Mouse (Mus musculus) intestine, postnatal 0 days (tissue): ENCODE data around the gene Dpy30. TPM values are rescaled to one million over a fixed set of nuclear protein-coding genes. Genes with fewer than 3 reads are reported as not detected.

Experiments used
- ATAC-seq: fragments of 200-750 bp; cut with Nextera tagmentation; 2 replicates; pipeline ENCODE4 v1.8.0; 2017; ENCODE audit warnings: mild to moderate bottlenecking, moderate TSS enrichment, moderate library complexity
- H3K27ac ChIP-seq: fragments of 300-500 bp; sonication (generic); 2 replicates; pipeline ENCODE4 v1.5.1; 2014; ENCODE audit warnings: mild to moderate bottlenecking, low read depth, low read length, moderate library complexity
- H3K27me3 ChIP-seq: fragments of 300-500 bp; sonication (generic); replicated peaks from 2 replicates; pipeline ENCODE4 v1.6.1; 2014; ENCODE audit warnings: low read length, mixed read lengths; ENCODE audit not compliant: control insufficient read depth, insufficient read depth
- H3K36me3 ChIP-seq: fragments of 300-500 bp; sonication (generic); 2 replicates; pipeline ENCODE4 v1.6.1; 2014; ENCODE audit warnings: mild to moderate bottlenecking, moderate library complexity; ENCODE audit not compliant: control insufficient read depth, insufficient read depth
- H3K4me1 ChIP-seq: fragments of 300-500 bp; sonication (generic); replicated peaks from 2 replicates; pipeline ENCODE4 v1.6.1; 2014; ENCODE audit warnings: antibody characterized with exemption, low read length, mixed read lengths; ENCODE audit not compliant: control insufficient read depth, insufficient read depth
- H3K4me2 ChIP-seq: fragments of 300-500 bp; sonication (generic); replicated peaks from 2 replicates; pipeline ENCODE4 v1.6.1; 2014; ENCODE audit warnings: low read depth, mild to moderate bottlenecking, moderate library complexity
- H3K4me3 ChIP-seq: fragments of 300-500 bp; sonication (generic); 2 replicates; pipeline ENCODE4 v1.5.1; 2014; ENCODE audit warnings: low read depth, low read length
- H3K9ac ChIP-seq: fragments of 300-500 bp; sonication (generic); 2 replicates; pipeline ENCODE4 v1.6.1; 2014; ENCODE audit warnings: mild to moderate bottlenecking, low read depth, low read length
- H3K9me3 ChIP-seq: fragments of 300-500 bp; sonication (generic); 2 replicates; pipeline ENCODE4 v1.6.1; 2016; ENCODE audit warnings: mixed run types; ENCODE audit not compliant: control insufficient read depth
- CTCF ChIP-seq: sonication (generic); IDR thresholded peaks from 2 replicates; pipeline ENCODE4 v1.5.1; 2016; ENCODE audit warnings: low read depth, mild to moderate bottlenecking, control low read depth, antibody characterized with exemption, moderate library complexity
- WGBS: fragments of 180-500 bp; shearing (Covaris S2); extraction: QIAGEN DNeasy Blood & Tissue Kit; methylation state at CpG from one replicate; pipeline ENCODE4 v1.1.7; 2014; 5-methylcytosine and 5-hydroxymethylcytosine counted together
- polyA plus RNA-seq: library from polyadenylated mRNA; unstranded; fragments of >200 nt; fragmentation: Nextera tagmentation; extraction: Ambion mirVana; gene quantifications from 2 replicates; pipeline ENCODE4 v1.2.1, GENCODE M21; 2015

The Dpy30 gene
- polyA plus RNA-seq, 1 experiment from 2014 or later: 185 TPM

DNA sequence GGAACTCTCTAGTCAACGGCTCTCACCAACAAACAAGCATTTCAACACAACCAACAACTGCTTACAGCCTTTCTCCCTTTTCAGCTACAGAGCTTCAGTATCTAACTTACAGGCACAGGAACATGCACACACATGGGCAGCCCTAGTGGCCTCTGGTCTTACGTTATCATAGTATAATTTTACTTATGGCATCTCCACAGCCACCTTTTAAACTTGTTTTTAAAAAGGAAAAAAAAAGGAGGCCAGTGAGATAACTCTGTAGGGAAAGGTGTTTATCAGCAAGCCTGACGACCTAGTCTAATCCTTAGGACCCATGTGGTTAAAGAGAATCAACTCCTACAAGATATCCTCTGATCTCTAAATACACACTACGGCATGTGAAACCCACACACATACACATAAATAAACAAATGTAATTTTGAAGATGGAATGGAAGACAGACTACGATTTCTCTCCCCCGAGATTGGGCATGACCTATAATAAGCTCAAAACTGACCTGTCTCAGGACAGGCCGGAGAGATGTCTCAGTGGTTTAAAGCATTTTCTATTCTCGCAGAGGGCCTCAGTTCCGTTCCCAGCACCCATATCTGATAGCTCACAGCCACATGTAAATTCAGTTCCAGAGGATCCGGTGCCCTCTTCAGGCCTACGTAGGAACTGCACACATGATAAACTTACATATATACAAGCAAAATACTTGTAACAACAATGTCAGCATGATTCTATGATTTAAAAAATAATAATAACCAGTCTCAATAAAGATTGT, 56.1 kb downstream of the Dpy30 start:
- Histone ChIP-seq H3K4me1 (peaks cover 3% of the 10 kb centered on the region; the same call in 1 of the 2 replicates), H3K9ac (no peak overlapping the region), H3K9me3 (no peaks in the 10 kb centered on the region), H3K27ac (no peak overlapping the region), H3K36me3 (no peaks in the 10 kb centered on the region), H3K27me3 (no peaks in the 10 kb centered on the region), H3K4me3 (no peak overlapping the region), H3K4me2 (no peak overlapping the region)
- 86% methylated on average over 11 of the region's 11 CpGs for WGBS
- ATAC-seq: no peak
- peak; percentile 39; the same call in 1 of the 2 replicates for TF ChIP-seq CTCF

DNA sequence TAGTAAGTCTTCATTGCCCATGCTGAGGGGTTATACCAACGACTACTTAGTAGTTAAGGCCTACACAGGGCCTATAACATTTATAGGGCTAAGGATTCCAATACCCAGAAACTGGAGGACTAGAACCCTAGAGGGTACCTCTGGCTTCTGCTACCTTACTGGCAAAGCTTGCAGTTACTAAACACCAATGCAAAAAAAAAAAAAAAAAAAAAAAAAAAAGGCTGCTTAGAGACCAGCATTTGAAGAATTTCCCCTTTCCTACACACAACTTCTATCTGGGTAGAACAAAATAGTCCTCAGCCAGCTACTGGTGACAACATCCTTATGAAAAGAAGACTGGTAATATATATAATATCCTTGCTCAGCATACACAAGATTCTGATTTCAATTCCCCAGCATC, 58.1 kb downstream of the Dpy30 start:
- Histone ChIP-seq H3K4me1 (peaks cover 3% of the 10 kb centered on the region; the same call in 1 of the 2 replicates), H3K4me2 (no peak overlapping the region), H3K9ac (no peak overlapping the region), H3K9me3 (no peaks in the 10 kb centered on the region), H3K36me3 (no peaks in the 10 kb centered on the region), H3K27me3 (no peaks in the 10 kb centered on the region), H3K4me3 (no peak overlapping the region), H3K27ac (no peak overlapping the region)
- 37% methylated on average over 1 of the region's 1 CpGs for WGBS
- ATAC-seq: no peak
- TF ChIP-seq CTCF: no peak

DNA sequence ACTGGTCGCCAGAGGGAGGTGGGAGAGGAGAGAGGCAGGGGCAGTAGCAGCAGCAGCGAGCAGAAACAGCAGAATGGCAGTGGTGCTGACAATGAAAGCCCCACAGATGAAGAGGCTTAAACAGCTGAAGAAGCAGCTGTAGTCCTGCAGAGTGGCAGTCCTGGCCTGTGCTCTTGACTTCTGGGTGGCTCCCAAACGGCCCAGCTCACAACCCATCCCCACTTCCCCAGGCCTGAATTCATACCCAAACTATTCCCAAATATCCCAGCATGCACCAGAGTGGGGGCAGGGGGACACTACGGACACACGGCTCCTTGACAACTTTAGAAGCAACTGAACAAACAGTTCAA, 58.6 kb downstream of the Dpy30 start:
- H3K36me3 ChIP-seq: no peaks in the 10 kb centered on the region
- peak overlapping the region; percentile 11; the same call in 1 of the 2 replicates for H3K9ac ChIP-seq
- H3K4me3 ChIP-seq: no peak overlapping the region
- H3K9me3 ChIP-seq: no peaks in the 10 kb centered on the region
- 12% methylated on average over 5 of the region's 5 CpGs for WGBS
- no peak; the same call in 1 of the 2 replicates for TF ChIP-seq CTCF
- no peaks in the 10 kb centered on the region for H3K27me3 ChIP-seq
- no peak overlapping the region for H3K27ac ChIP-seq
- no peak overlapping the region for H3K4me2 ChIP-seq
- peaks cover 3% of the 10 kb centered on the region; the same call in 1 of the 2 replicates for H3K4me1 ChIP-seq
- ATAC-seq: no peak

DNA sequence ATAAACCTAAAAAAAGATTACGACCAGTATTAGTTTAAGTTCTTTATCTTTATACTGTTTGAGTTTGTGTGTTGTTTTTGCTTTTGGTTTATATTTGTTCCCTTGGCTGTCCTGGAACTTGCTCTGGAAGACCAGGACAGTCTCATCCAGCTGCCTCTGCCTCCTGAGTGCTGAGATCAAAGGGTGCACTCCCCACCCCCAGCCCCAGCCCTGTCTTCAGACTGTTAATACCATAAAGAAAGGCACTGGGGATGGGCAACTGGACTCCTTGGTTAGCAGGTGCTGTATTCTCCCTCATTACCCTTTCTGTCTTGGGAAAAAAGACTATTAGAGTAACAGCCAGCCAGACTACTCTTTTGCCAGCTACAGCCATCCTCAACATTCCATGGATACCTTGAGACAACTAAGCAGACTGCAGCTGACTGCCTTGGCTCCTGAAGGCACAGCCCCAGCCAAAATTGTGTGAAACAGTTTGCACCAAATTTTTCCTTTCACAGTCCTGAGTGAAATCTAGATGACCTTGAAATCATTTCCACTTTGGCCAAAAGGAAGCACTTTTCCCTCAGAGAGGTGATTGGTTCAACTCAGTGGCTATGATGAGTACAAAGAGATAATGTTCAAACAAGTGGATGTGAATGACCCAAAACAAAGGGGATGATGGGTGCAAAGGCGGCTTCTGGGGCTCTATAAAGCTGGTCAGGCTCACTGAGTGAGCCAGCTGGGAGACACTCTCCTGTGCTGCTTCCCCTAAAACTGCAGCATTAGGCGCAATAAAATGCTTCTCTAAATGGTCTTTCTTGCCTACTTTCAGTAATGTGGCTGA, 59.2 kb downstream of the Dpy30 start:
- ATAC-seq: no peak

DNA sequence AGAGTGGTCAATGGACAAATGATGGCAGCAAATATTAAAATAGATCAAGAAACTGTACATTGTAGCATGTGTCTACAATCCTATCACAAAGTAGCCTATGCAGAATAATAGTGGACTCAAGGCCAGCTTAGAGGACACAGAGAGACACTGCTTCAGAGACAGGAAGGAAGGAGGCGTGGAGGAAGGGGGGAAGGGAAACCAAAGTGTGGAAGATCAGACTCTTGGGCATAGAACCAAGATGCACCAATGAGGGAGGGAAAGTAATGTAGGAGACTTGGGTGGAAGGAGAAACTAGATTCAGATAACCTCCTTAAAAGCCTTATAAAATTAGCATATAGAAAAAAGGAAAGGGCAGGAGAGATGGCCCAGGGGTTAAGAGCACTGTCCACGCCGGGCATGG, 61.3 kb downstream of the Dpy30 start:
- TF ChIP-seq CTCF: no peak
- Histone ChIP-seq H3K4me1 (peaks cover 3% of the 10 kb centered on the region; the same call in 1 of the 2 replicates), H3K27ac (no peak overlapping the region), H3K36me3 (no peaks in the 10 kb centered on the region), H3K27me3 (no peaks in the 10 kb centered on the region), H3K9me3 (no peaks in the 10 kb centered on the region), H3K4me3 (no peak overlapping the region), H3K9ac (no peak overlapping the region), H3K4me2 (no peak overlapping the region)
- no peak for ATAC-seq
- 95% methylated on average over 3 of the region's 3 CpGs for WGBS

More for the DNA sequence above, 59.2 kb downstream of the Dpy30 start:
- Histone ChIP-seq H3K27me3 (no peaks in the 10 kb centered on the region), H3K36me3 (no peaks in the 10 kb centered on the region), H3K4me3 (no peak overlapping the region), H3K9me3 (no peaks in the 10 kb centered on the region), H3K4me1 (peaks cover 3% of the 10 kb centered on the region; the same call in 1 of the 2 replicates), H3K4me2 (no peak overlapping the region), H3K27ac (no peak overlapping the region), H3K9ac (peak overlapping the region; percentile 11; the same call in 1 of the 2 replicates)
- WGBS: 29% methylated on average over 3 of the region's 3 CpGs
- TF ChIP-seq CTCF: 0 out of 2 replicates have a peak, but pooled peaks have one; percentile 27

Other genes starting within 250 kb of the Dpy30 start
- 40.7 and 42.6 TPM in 2 replicates for gene Memo1, start 28.4 kb downstream of the Dpy30 start, polyA plus RNA-seq
- 10.5 and 12.1 TPM in 2 replicates for gene Spast, start 15.0 kb upstream of the Dpy30 start, polyA plus RNA-seq
- gene Slc30a6, start 71.7 kb upstream of the Dpy30 start, polyA plus RNA-seq: 45.7 and 47.6 TPM in 2 replicates
- gene Nlrc4, start 135.2 kb upstream of the Dpy30 start, polyA plus RNA-seq: 15.0 and 16.7 TPM in 2 replicates
- 77.1 and 82.8 TPM in 2 replicates for gene Yipf4, start 165.5 kb upstream of the Dpy30 start, polyA plus RNA-seq
- 63.7 and 70.7 TPM in 2 replicates for gene Birc6, start 204.4 kb upstream of the Dpy30 start, polyA plus RNA-seq